Mouse (Mus musculus): ENCODE measurements at regions not wholly inside any gene's neighbourhood (a gene's known extent, or its start where the extent isn't known, plus 50 kb on each side); places are given as distances from the start of the nearest gene placed in this dataset.

DNA sequence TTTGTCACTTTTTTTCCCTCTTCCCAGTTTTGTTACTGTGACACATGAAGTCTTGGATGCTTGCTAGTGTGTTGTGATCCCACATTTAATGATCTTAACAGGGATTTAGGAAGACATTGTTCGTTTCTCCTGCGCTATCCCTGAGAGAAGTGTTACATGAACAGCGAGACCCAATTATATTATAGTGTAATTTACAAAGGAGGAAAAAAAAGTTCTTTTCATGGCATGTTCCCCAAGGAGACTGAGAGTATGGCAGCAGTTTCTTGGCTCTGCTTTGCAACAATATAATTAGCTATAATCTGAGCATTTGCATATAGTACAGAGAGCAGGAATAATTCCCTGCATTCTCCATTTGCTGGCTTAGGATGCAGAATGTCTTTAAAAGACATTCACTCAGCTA is 168.6 kb downstream of the Insc start:
- Histone ChIP-seq H3K27ac (replicated peaks; ENCODE audit: low read depth, low read length) (no peak overlapping the region), H3K27me3 (replicated peaks; ENCODE audit: control insufficient read depth, insufficient read depth, low read length) (no peaks in the 10 kb centered on the region), H3K4me3 (ENCODE audit: low read depth, low read length) (no peak overlapping the region), H3K9ac (ENCODE audit: low read depth, low read length) (no peak overlapping the region), H3K36me3 (ENCODE audit: control insufficient read depth, insufficient read depth, low read length) (no peaks in the 10 kb centered on the region), H3K4me1 (ENCODE audit: control insufficient read depth, insufficient read depth, low read length) (no peaks in the 10 kb centered on the region), H3K9me3 (ENCODE audit: control insufficient read depth, low read length) (0 out of 2 replicates have a peak, but pooled peaks cover 4% of the 10 kb centered on the region), H3K4me2 (ENCODE audit: low read depth, low read length) (no peak overlapping the region)
- WGBS, result 86% methylated on average over 3 of the region's 3 CpGs
- DNase-seq (ENCODE audit: low spot score) (no peak), ATAC-seq (ENCODE audit: low read depth) (no peak)

GRCm38 (mm10) chr7:114922155-114922554 is 178.7 kb downstream of the Insc start:
- peak; percentile 86 for ATAC-seq (ENCODE audit: low read depth)
- WGBS, result 7% methylated on average over 3 of the region's 3 CpGs
- peak; percentile 82 for DNase-seq (ENCODE audit: low spot score)
- Histone ChIP-seq H3K4me2 (ENCODE audit: low read depth, low read length) (no peak overlapping the region), H3K9ac (ENCODE audit: low read depth, low read length) (no peak overlapping the region), H3K27me3 (replicated peaks; ENCODE audit: control insufficient read depth, insufficient read depth, low read length) (no peaks in the 10 kb centered on the region), H3K36me3 (ENCODE audit: control insufficient read depth, insufficient read depth, low read length) (no peaks in the 10 kb centered on the region), H3K27ac (replicated peaks; ENCODE audit: low read depth, low read length) (no peak overlapping the region), H3K9me3 (ENCODE audit: control insufficient read depth, low read length) (no peaks in the 10 kb centered on the region), H3K4me3 (ENCODE audit: low read depth, low read length) (no peak overlapping the region), H3K4me1 (ENCODE audit: control insufficient read depth, insufficient read depth, low read length) (no peaks in the 10 kb centered on the region)

DNA sequence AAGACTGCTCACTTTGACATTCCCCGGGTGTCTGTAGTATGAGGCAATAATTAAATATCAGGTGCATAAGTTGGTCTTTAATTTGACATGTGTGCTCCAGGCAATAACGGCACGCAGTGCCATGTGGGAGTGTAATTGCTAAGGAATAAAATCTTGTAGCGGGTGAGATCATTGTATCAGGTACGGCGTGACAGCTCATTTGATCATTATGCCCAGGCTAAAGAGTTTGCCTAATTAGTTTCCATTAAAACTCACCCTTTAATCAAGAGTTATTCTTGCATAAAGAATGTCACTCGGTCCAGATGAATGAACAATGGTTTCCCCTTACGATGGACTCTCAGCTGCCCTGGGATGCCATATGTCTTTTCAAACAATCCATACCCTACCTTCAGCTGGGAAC is 190.4 kb downstream of the Insc start:
- no peak overlapping the region for H3K9ac ChIP-seq (ENCODE audit: low read depth, low read length)
- DNase-seq (ENCODE audit: low spot score) (no peak), ATAC-seq (ENCODE audit: low read depth) (no peak)
- H3K27ac ChIP-seq (replicated peaks; ENCODE audit: low read depth, low read length), result no peak overlapping the region
- H3K27me3 ChIP-seq (replicated peaks; ENCODE audit: control insufficient read depth, insufficient read depth, low read length), result no peaks in the 10 kb centered on the region
- H3K4me1 ChIP-seq (ENCODE audit: control insufficient read depth, insufficient read depth, low read length), result no peaks in the 10 kb centered on the region
- H3K4me3 ChIP-seq (ENCODE audit: low read depth, low read length), result no peak overlapping the region
- H3K4me2 ChIP-seq (ENCODE audit: low read depth, low read length), result no peak overlapping the region
- 68% methylated on average over 8 of the region's 8 CpGs for WGBS
- no peaks in the 10 kb centered on the region for H3K9me3 ChIP-seq (ENCODE audit: control insufficient read depth, low read length)
- H3K36me3 ChIP-seq (ENCODE audit: control insufficient read depth, insufficient read depth, low read length), result no peaks in the 10 kb centered on the region

- H3K27ac ChIP-seq (replicated peaks; ENCODE audit: low read depth, low read length), result no peak overlapping the region
- H3K4me2 ChIP-seq (ENCODE audit: low read depth, low read length), result no peak overlapping the region
- no peak overlapping the region for H3K4me3 ChIP-seq (ENCODE audit: low read depth, low read length)
- DNase-seq (ENCODE audit: low spot score) (no peak), ATAC-seq (ENCODE audit: low read depth) (no peak)
- no peaks in the 10 kb centered on the region for H3K36me3 ChIP-seq (ENCODE audit: control insufficient read depth, insufficient read depth, low read length)
- no peak overlapping the region for H3K9ac ChIP-seq (ENCODE audit: low read depth, low read length)
- no peaks in the 10 kb centered on the region for H3K4me1 ChIP-seq (ENCODE audit: control insufficient read depth, insufficient read depth, low read length)
- no peaks in the 10 kb centered on the region for H3K9me3 ChIP-seq (ENCODE audit: control insufficient read depth, low read length)
- H3K27me3 ChIP-seq (replicated peaks; ENCODE audit: control insufficient read depth, insufficient read depth, low read length), result no peaks in the 10 kb centered on the region
Observed at GRCm38 (mm10) chr7:114950759-114951158, 207.3 kb downstream of the Insc start.

- H3K4me2 ChIP-seq (ENCODE audit: low read depth, low read length), result no peak overlapping the region
- no peak overlapping the region for H3K27ac ChIP-seq (replicated peaks; ENCODE audit: low read depth, low read length)
- H3K36me3 ChIP-seq (ENCODE audit: control insufficient read depth, insufficient read depth, low read length), result no peaks in the 10 kb centered on the region
- H3K4me3 ChIP-seq (ENCODE audit: low read depth, low read length), result no peak overlapping the region
- H3K4me1 ChIP-seq (ENCODE audit: control insufficient read depth, insufficient read depth, low read length), result no peaks in the 10 kb centered on the region
- no peaks in the 10 kb centered on the region for H3K9me3 ChIP-seq (ENCODE audit: control insufficient read depth, low read length)
- no peaks in the 10 kb centered on the region for H3K27me3 ChIP-seq (replicated peaks; ENCODE audit: control insufficient read depth, insufficient read depth, low read length)
- no peak for DNase-seq (ENCODE audit: low spot score)
- no peak for ATAC-seq (ENCODE audit: low read depth)
- 65% methylated on average over 5 of the region's 5 CpGs for WGBS
- no peak overlapping the region for H3K9ac ChIP-seq (ENCODE audit: low read depth, low read length)
Observed at GRCm38 (mm10) chr7:114963206-114963605, 219.7 kb downstream of the Insc start.

DNA sequence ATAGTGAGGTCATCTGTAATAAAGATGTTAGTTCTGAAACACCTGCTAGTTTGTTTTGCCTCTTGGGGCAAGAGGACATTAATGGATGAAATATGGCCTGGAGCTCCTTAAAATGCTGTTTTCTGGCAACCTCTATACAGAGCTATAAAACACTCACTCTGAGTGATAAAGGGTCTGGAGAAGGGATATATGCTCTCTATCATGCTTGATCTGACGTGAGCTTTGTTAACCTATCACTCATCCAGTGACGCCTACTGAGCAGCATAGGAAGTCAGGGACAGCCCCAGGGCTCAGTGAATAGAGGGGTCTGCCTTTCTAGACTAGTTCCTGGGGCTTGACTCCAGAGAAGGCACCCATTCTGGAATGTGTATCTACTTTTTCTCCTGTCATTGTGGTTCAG is 222.4 kb downstream of the Insc start:
- no peak overlapping the region for H3K4me3 ChIP-seq (ENCODE audit: low read depth, low read length)
- no peaks in the 10 kb centered on the region for H3K9me3 ChIP-seq (ENCODE audit: control insufficient read depth, low read length)
- H3K9ac ChIP-seq (ENCODE audit: low read depth, low read length), result no peak overlapping the region
- H3K4me1 ChIP-seq (ENCODE audit: control insufficient read depth, insufficient read depth, low read length), result no peaks in the 10 kb centered on the region
- H3K27ac ChIP-seq (replicated peaks; ENCODE audit: low read depth, low read length), result no peak overlapping the region
- no peaks in the 10 kb centered on the region for H3K36me3 ChIP-seq (ENCODE audit: control insufficient read depth, insufficient read depth, low read length)
- no peak overlapping the region for H3K4me2 ChIP-seq (ENCODE audit: low read depth, low read length)
- ATAC-seq (ENCODE audit: low read depth), result no peak
- H3K27me3 ChIP-seq (replicated peaks; ENCODE audit: control insufficient read depth, insufficient read depth, low read length), result no peaks in the 10 kb centered on the region
- 67% methylated on average over 2 of the region's 2 CpGs for WGBS
- DNase-seq (ENCODE audit: low spot score), result no peak

GRCm38 (mm10) chr7:114986481-114986880 is 243.0 kb downstream of the Insc start:
- DNase-seq (ENCODE audit: low spot score), result peak; percentile 5
- Histone ChIP-seq H3K4me3 (ENCODE audit: low read depth, low read length) (no peak overlapping the region), H3K9ac (ENCODE audit: low read depth, low read length) (no peak overlapping the region), H3K4me2 (ENCODE audit: low read depth, low read length) (no peak overlapping the region), H3K9me3 (ENCODE audit: control insufficient read depth, low read length) (no peaks in the 10 kb centered on the region), H3K27me3 (replicated peaks; ENCODE audit: control insufficient read depth, insufficient read depth, low read length) (no peaks in the 10 kb centered on the region), H3K27ac (replicated peaks; ENCODE audit: low read depth, low read length) (no peak overlapping the region), H3K4me1 (ENCODE audit: control insufficient read depth, insufficient read depth, low read length) (no peaks in the 10 kb centered on the region), H3K36me3 (ENCODE audit: control insufficient read depth, insufficient read depth, low read length) (no peaks in the 10 kb centered on the region)
- WGBS, result 36% methylated on average over 2 of the region's 2 CpGs
- ATAC-seq (ENCODE audit: low read depth), result peak; percentile 44; the same call in 1 of the 2 replicates

DNA sequence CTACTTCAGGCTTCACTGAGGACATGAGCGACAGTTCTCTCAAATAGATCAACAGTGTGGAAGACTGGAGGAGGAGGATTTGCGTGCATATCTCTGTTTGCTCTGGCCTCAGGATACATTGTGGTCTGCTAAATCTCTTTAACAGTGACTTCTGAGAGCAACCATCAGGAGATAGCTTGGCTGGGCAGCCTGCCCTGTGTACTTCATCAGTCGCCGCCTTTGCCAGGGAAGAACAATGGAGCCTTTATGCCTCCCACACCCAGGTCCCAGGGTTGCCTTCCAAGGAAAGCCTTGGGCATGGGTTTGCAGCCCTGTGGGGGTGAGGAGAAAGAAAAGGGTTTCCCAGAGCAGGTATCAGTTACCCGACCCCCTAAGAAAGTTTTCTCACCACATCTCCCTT is 247.8 kb downstream of the Insc start:
- Histone ChIP-seq H3K4me2 (ENCODE audit: low read depth, low read length) (no peak overlapping the region), H3K27me3 (replicated peaks; ENCODE audit: control insufficient read depth, insufficient read depth, low read length) (no peaks in the 10 kb centered on the region), H3K9ac (ENCODE audit: low read depth, low read length) (no peak overlapping the region), H3K4me1 (ENCODE audit: control insufficient read depth, insufficient read depth, low read length) (no peaks in the 10 kb centered on the region), H3K4me3 (ENCODE audit: low read depth, low read length) (no peak overlapping the region), H3K9me3 (ENCODE audit: control insufficient read depth, low read length) (no peaks in the 10 kb centered on the region), H3K27ac (replicated peaks; ENCODE audit: low read depth, low read length) (no peak overlapping the region), H3K36me3 (ENCODE audit: control insufficient read depth, insufficient read depth, low read length) (no peaks in the 10 kb centered on the region)
- 21% methylated on average over 5 of the region's 5 CpGs for WGBS
- DNase-seq (ENCODE audit: low spot score), result peak; percentile 42
- no peak for ATAC-seq (ENCODE audit: low read depth)

DNA sequence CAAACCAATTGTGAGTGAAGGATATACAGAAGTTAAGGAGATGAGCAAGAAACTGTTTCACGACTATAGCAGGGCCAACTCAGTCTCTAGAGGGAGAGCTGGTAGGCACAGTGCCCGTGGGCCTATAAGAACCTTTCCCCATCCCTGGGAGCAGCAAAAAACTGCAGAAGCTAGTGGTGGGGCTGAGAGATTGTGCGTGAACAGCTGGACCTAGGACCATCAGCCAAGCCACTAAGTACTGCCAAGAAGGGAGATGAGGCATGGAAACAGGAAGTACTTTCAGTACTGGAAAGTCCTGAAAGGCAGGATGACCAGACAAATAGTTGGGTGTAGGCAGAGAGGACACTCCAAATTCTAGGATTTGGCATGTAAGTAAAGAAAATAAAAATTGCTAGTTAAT is 248.9 kb downstream of the Insc start:
- H3K27me3 ChIP-seq (replicated peaks; ENCODE audit: control insufficient read depth, insufficient read depth, low read length), result no peaks in the 10 kb centered on the region
- H3K36me3 ChIP-seq (ENCODE audit: control insufficient read depth, insufficient read depth, low read length), result no peaks in the 10 kb centered on the region
- no peak for DNase-seq (ENCODE audit: low spot score)
- WGBS, result 81% methylated on average over 3 of the region's 3 CpGs
- H3K4me2 ChIP-seq (ENCODE audit: low read depth, low read length), result no peak overlapping the region
- H3K9ac ChIP-seq (ENCODE audit: low read depth, low read length), result no peak overlapping the region
- no peak overlapping the region for H3K4me3 ChIP-seq (ENCODE audit: low read depth, low read length)
- H3K27ac ChIP-seq (replicated peaks; ENCODE audit: low read depth, low read length), result no peak overlapping the region
- H3K9me3 ChIP-seq (ENCODE audit: control insufficient read depth, low read length), result no peaks in the 10 kb centered on the region
- no peak for ATAC-seq (ENCODE audit: low read depth)
- no peaks in the 10 kb centered on the region for H3K4me1 ChIP-seq (ENCODE audit: control insufficient read depth, insufficient read depth, low read length)

Data from embryonic facial prominence, embryonic 14.5 days (tissue).